Mouse (Mus musculus) kidney, postnatal 0 days (tissue): ENCODE results near the gene Zbtb11. TPM values are rescaled to one million over a fixed set of nuclear protein-coding genes. Genes with fewer than 3 reads are reported as not detected.

ENCODE experiments used
- ATAC-seq: fragments of 200-750 bp; cut with Nextera tagmentation; replicated peaks from 2 replicates; pipeline ENCODE4 v1.8.0; 2017; ENCODE audit warnings: low read depth, moderate number of reproducible peaks, moderate TSS enrichment, moderate library complexity; ENCODE audit not compliant: low FRiP score
- DNase-seq: peaks from one replicate; pipeline ENCODE4 v3.0.0-alpha.2; 2016; ENCODE audit warnings: low spot score
- H3K27ac ChIP-seq: fragments of 300-500 bp; sonication (generic); 2 replicates; pipeline ENCODE4 v1.5.1; 2014; ENCODE audit warnings: mild to moderate bottlenecking
- H3K27me3 ChIP-seq: fragments of 300-500 bp; sonication (generic); 2 replicates; pipeline ENCODE4 v1.6.1; 2014; ENCODE audit warnings: low read length, mixed read lengths; ENCODE audit not compliant: insufficient read depth
- H3K36me3 ChIP-seq: fragments of 300-500 bp; sonication (generic); 2 replicates; pipeline ENCODE4 v1.6.1; 2014; ENCODE audit warnings: low read length, mixed read lengths; ENCODE audit not compliant: insufficient read depth
- H3K4me1 ChIP-seq: fragments of 300-500 bp; sonication (generic); replicated peaks from 2 replicates; pipeline ENCODE4 v1.6.1; 2014; ENCODE audit warnings: antibody characterized with exemption, low read length, mixed read lengths; ENCODE audit not compliant: insufficient read depth
- H3K4me2 ChIP-seq: fragments of 300-500 bp; sonication (generic); 2 replicates; pipeline ENCODE4 v1.6.1; 2014; ENCODE audit warnings: mild to moderate bottlenecking, low read length, moderate library complexity, mixed read lengths
- H3K4me3 ChIP-seq: fragments of 300-500 bp; sonication (generic); replicated peaks from 2 replicates; pipeline ENCODE4 v1.5.1; 2014; ENCODE audit warnings: low read depth, low read length
- H3K9ac ChIP-seq: fragments of 300-500 bp; sonication (generic); 2 replicates; pipeline ENCODE4 v1.6.1; 2014; ENCODE audit warnings: low read depth, low read length
- H3K9me3 ChIP-seq: fragments of 300-500 bp; sonication (generic); replicated peaks from 2 replicates; pipeline ENCODE4 v1.6.1; 2016; ENCODE audit warnings: low read length, inconsistent platforms, mixed read lengths
- CTCF ChIP-seq: IDR thresholded peaks from 2 replicates; pipeline ENCODE4 v1.5.1; 2016; ENCODE audit warnings: antibody characterized with exemption, low read depth, mild to moderate bottlenecking, moderate library complexity
- WGBS: fragments of 180-500 bp; shearing (Covaris S2); extraction: QIAGEN DNeasy Blood & Tissue Kit; methylation state at CpG from one replicate; pipeline ENCODE4 v1.1.7; 2014; 5-methylcytosine and 5-hydroxymethylcytosine counted together
- polyA plus RNA-seq: library from polyadenylated mRNA; unstranded; fragments of >200 nt; fragmentation: Nextera tagmentation; extraction: Ambion mirVana; gene quantifications from 2 replicates; pipeline ENCODE4 v1.2.1, GENCODE M21; 2015

The Zbtb11 gene
- 12.1 TPM in 2 replicates for polyA plus RNA-seq

GRCm38 (mm10) chr16:55973431-55974255, at the start of gene Zbtb11:
TSS of gene Zbtb11 (plus strand) at chr16:55973883.
- Histone ChIP-seq H3K4me3 (peak within 1 kb of the TSS; percentile 96), H3K27me3 (no peaks in the 10 kb centered on the region), H3K27ac (peak within 1 kb of the TSS; percentile 97), H3K36me3 (peaks cover 21% of the 10 kb centered on the region), H3K4me1 (0 out of 2 replicates have a peak, but pooled peaks cover 2% of the 10 kb centered on the region), H3K9me3 (no peaks in the 10 kb centered on the region), H3K4me2 (peak within 1 kb of the TSS; percentile 86), H3K9ac (peak within 1 kb of the TSS; percentile 84)
- DNase-seq (peak; percentile 99), ATAC-seq (peak; percentile 98)
- under 1% methylated on average over 83 of the region's 86 CpGs for WGBS
- no peak; the same call in 1 of the 2 replicates for TF ChIP-seq CTCF

GRCm38 (mm10) chr16:55924010-55924409, 49.7 kb upstream of the Zbtb11 start:
- no peak overlapping the region for H3K4me3 ChIP-seq
- no peak for ATAC-seq
- DNase-seq: no peak

GRCm38 (mm10) chr16:55933681-55934343, 39.9 kb upstream of the Zbtb11 start:
- WGBS: under 1% methylated on average over 32 of the region's 32 CpGs
- Histone ChIP-seq H3K9me3 (no peaks in the 10 kb centered on the region), H3K9ac (peak overlapping the region; percentile 52), H3K27me3 (no peaks in the 10 kb centered on the region), H3K36me3 (no peaks in the 10 kb centered on the region), H3K4me1 (no peaks in the 10 kb centered on the region), H3K4me2 (peak overlapping the region; percentile 86), H3K27ac (peak overlapping the region; percentile 54), H3K4me3 (peak overlapping the region; percentile 63)
- DNase-seq (peak; percentile 24), ATAC-seq (0 out of 2 replicates have a peak, but pooled peaks have one; percentile 43)
- peak; percentile 18; the same call in 1 of the 2 replicates for TF ChIP-seq CTCF

More at GRCm38 (mm10) chr16:55924010-55924409, 49.7 kb upstream of the Zbtb11 start:
- peaks cover 8% of the 10 kb centered on the region; the same call in 1 of the 2 replicates for H3K36me3 ChIP-seq
- no peaks in the 10 kb centered on the region for H3K4me1 ChIP-seq
- H3K27me3 ChIP-seq: no peaks in the 10 kb centered on the region
- 95% methylated on average over 4 of the region's 4 CpGs for WGBS
- no peak for TF ChIP-seq CTCF
- H3K9me3 ChIP-seq: no peaks in the 10 kb centered on the region
- H3K9ac ChIP-seq: no peak overlapping the region
- H3K4me2 ChIP-seq: no peak overlapping the region
- no peak overlapping the region for H3K27ac ChIP-seq

- H3K9me3 ChIP-seq: no peaks in the 10 kb centered on the region
- 0 out of 2 replicates have a peak, but pooled peaks have one; percentile 24 for TF ChIP-seq CTCF
- WGBS: under 1% methylated on average over 24 of the region's 24 CpGs
- no peaks in the 10 kb centered on the region for H3K27me3 ChIP-seq
- ATAC-seq (peak; percentile 98), DNase-seq (peak; percentile 96)
- no peaks in the 10 kb centered on the region for H3K36me3 ChIP-seq
- H3K4me3 ChIP-seq: peak within 1 kb of the TSS; percentile 63
- H3K4me2 ChIP-seq: peak within 1 kb of the TSS; percentile 86
- H3K4me1 ChIP-seq: no peaks in the 10 kb centered on the region
- peak within 1 kb of the TSS; percentile 52 for H3K9ac ChIP-seq
- H3K27ac ChIP-seq: peak within 1 kb of the TSS; percentile 54
Measured at GRCm38 (mm10) chr16:55934453-55935037, 39.1 kb upstream of the Zbtb11 start, which contains the start of gene Cep97. TSS of gene Cep97 (minus strand) at chr16:55934855.

- Histone ChIP-seq H3K36me3 (no peaks in the 10 kb centered on the region), H3K9me3 (no peaks in the 10 kb centered on the region), H3K4me3 (no peak overlapping the region), H3K4me2 (no peak overlapping the region), H3K27me3 (no peaks in the 10 kb centered on the region), H3K9ac (no peak overlapping the region), H3K27ac (no peak overlapping the region), H3K4me1 (no peaks in the 10 kb centered on the region)
- 78% methylated on average over 4 of the region's 4 CpGs for WGBS
- DNase-seq (no peak), ATAC-seq (no peak)
- TF ChIP-seq CTCF: no peak
Measured at GRCm38 (mm10) chr16:55938761-55939160, 34.9 kb upstream of the Zbtb11 start.

- WGBS: 74% methylated on average over 6 of the region's 6 CpGs
- H3K4me2 ChIP-seq: no peak overlapping the region
- H3K9ac ChIP-seq: no peak overlapping the region
- no peaks in the 10 kb centered on the region for H3K4me1 ChIP-seq
- no peak for TF ChIP-seq CTCF
- no peak overlapping the region for H3K4me3 ChIP-seq
- H3K36me3 ChIP-seq: no peaks in the 10 kb centered on the region
- no peaks in the 10 kb centered on the region for H3K27me3 ChIP-seq
- ATAC-seq (peak; percentile 92), DNase-seq (no peak)
- H3K9me3 ChIP-seq: no peaks in the 10 kb centered on the region
- H3K27ac ChIP-seq: no peak overlapping the region
Measured at GRCm38 (mm10) chr16:55939703-55940102, 34.0 kb upstream of the Zbtb11 start.
